Mouse (Mus musculus): ENCODE measurements around the gene Ezr. TPM values are rescaled to one million over a fixed set of nuclear protein-coding genes. Genes with fewer than 3 reads are reported as not detected.

Ezr gene
- total RNA-seq, 2 experiments from 2014 or later, result 39.3 to 43.6 TPM

GRCm38 (mm10) chr17:6794160-6794751 is 11.7 kb upstream of the Ezr start:
- intact Hi-C loops (cut with DNase I), result no loop called here
- DNase-seq (ENCODE audit: low spot score), result no peak

GRCm38 (mm10) chr17:6789581-6790118 is 7.1 kb upstream of the Ezr start:
- DNase-seq (ENCODE audit: low spot score), result no peak
- intact Hi-C loops (cut with DNase I), result no loop called here

- DNase-seq (ENCODE audit: low spot score), result no peak
- intact Hi-C loops (cut with DNase I), result no loop called here
Measured at GRCm38 (mm10) chr17:6789103-6789502, 6.5 kb upstream of the Ezr start.

GRCm38 (mm10) chr17:6787241-6787640 is 4.7 kb upstream of the Ezr start:
- DNase-seq (ENCODE audit: low spot score), result no peak

GRCm38 (mm10) chr17:6783756-6784357 is 1.3 kb upstream of the Ezr start:
- no peak for DNase-seq (ENCODE audit: low spot score)
- intact Hi-C loops (cut with DNase I), result loop anchor here (2.0 to 5.0 kb wide), 2 partner anchors 42 to 45 kb away; no protein-coding TSS in a partner anchor

More at GRCm38 (mm10) chr17:6787241-6787640, 4.7 kb upstream of the Ezr start:
- intact Hi-C loops (cut with DNase I), result no loop called here

GRCm38 (mm10) chr17:6783006-6783661 is 550 bp upstream of the Ezr start:
- DNase-seq (ENCODE audit: low spot score), result peak; percentile 31
- intact Hi-C loops (cut with DNase I), result loop anchor here (2.0 to 5.0 kb wide), 2 partner anchors 41 to 46 kb away; no protein-coding TSS in a partner anchor

GRCm38 (mm10) chr17:6782033-6782526 is 504 bp downstream of the Ezr start:
- no peak for DNase-seq (ENCODE audit: low spot score)
- intact Hi-C loops (cut with DNase I), result loop anchor here (2.0 to 5.0 kb wide), 2 partner anchors 40 to 47 kb away; no protein-coding TSS in a partner anchor

- intact Hi-C loops (cut with DNase I), result loop anchor here (5.0 kb wide), 1 partner anchor 39 kb away; no protein-coding TSS in a partner anchor
- DNase-seq (ENCODE audit: low spot score), result no peak
Measured at GRCm38 (mm10) chr17:6781273-6781672, 1.3 kb downstream of the Ezr start.

GRCm38 (mm10) chr17:6780521-6781115 is 2.0 kb downstream of the Ezr start:
- no peak for DNase-seq (ENCODE audit: low spot score)
- intact Hi-C loops (cut with DNase I), result loop anchor here (5.0 kb wide), 1 partner anchor 38 kb away; no protein-coding TSS in a partner anchor

GRCm38 (mm10) chr17:6779632-6780031 is 3.0 kb downstream of the Ezr start:
- DNase-seq (ENCODE audit: low spot score), result no peak
- intact Hi-C loops (cut with DNase I), result loop anchor here (5.0 kb wide), 2 partner anchors 37 to 113 kb away; no protein-coding TSS in a partner anchor

GRCm38 (mm10) chr17:6778771-6779509 is 3.6 kb downstream of the Ezr start:
- peak; percentile 17 for DNase-seq (ENCODE audit: low spot score)
- intact Hi-C loops (cut with DNase I), result loop anchor here (5.0 kb wide), 1 partner anchor 113 kb away; no protein-coding TSS in a partner anchor

GRCm38 (mm10) chr17:6778332-6778683 is 4.3 kb downstream of the Ezr start:
- intact Hi-C loops (cut with DNase I), result loop anchor here (5.0 kb wide), 1 partner anchor 114 kb away; no protein-coding TSS in a partner anchor
- DNase-seq (ENCODE audit: low spot score), result peak; percentile 25

- DNase-seq (ENCODE audit: low spot score), result no peak
- intact Hi-C loops (cut with DNase I), result loop anchor here (5.0 kb wide), 1 partner anchor 115 kb away; no protein-coding TSS in a partner anchor
Measured at GRCm38 (mm10) chr17:6777629-6778331, 4.8 kb downstream of the Ezr start.

GRCm38 (mm10) chr17:6777061-6777460 is 5.5 kb downstream of the Ezr start:
- intact Hi-C loops (cut with DNase I), result loop anchor here (5.0 kb wide), 1 partner anchor 115 kb away; no protein-coding TSS in a partner anchor
- no peak for DNase-seq (ENCODE audit: low spot score)

GRCm38 (mm10) chr17:6776576-6776975 is 6.0 kb downstream of the Ezr start:
- intact Hi-C loops (cut with DNase I), result loop anchor here (5.0 kb wide), 1 partner anchor 116 kb away; no protein-coding TSS in a partner anchor
- DNase-seq (ENCODE audit: low spot score), result no peak

- intact Hi-C loops (cut with DNase I), result loop anchor here (5.0 kb wide), 1 partner anchor 116 kb away; no protein-coding TSS in a partner anchor
Measured at GRCm38 (mm10) chr17:6776123-6776522, 6.5 kb downstream of the Ezr start.

GRCm38 (mm10) chr17:6775671-6776070 is 6.9 kb downstream of the Ezr start:
- DNase-seq (ENCODE audit: low spot score), result no peak
- intact Hi-C loops (cut with DNase I), result loop anchor here (5.0 kb wide), 1 partner anchor 117 kb away; no protein-coding TSS in a partner anchor

More at GRCm38 (mm10) chr17:6776123-6776522, 6.5 kb downstream of the Ezr start:
- DNase-seq (ENCODE audit: low spot score), result no peak

GRCm38 (mm10) chr17:6775221-6775620 is 7.4 kb downstream of the Ezr start:
- no peak for DNase-seq (ENCODE audit: low spot score)
- intact Hi-C loops (cut with DNase I), result loop anchor here (5.0 kb wide), 1 partner anchor 117 kb away; no protein-coding TSS in a partner anchor
